Mouse (Mus musculus) adrenal gland, postnatal 36 days (tissue): ENCODE measurements around the gene Mthfs. TPM values are rescaled to one million over a fixed set of nuclear protein-coding genes. Genes with fewer than 3 reads are reported as not detected.
"Not testable (repeated sequence)": the region's sequence is repeated elsewhere in the genome, so short reads cannot be mapped to it uniquely, and the experiment has no call there.

Experiments used
- DNase-seq, 2 experiments: peaks; one replicate each; pipeline ENCODE4 v3.0.0; 2021; ENCODE audit warnings: mixed read lengths in 1 of 2
- total RNA-seq, 2 experiments: library from RNA; stranded (reverse); gene quantifications; 2 replicates each; pipeline ENCODE4 v1.2.3; 2021

The Mthfs gene
- total RNA-seq, 2 experiments from 2014 or later = 27.0 to 43.7 TPM

GRCm38 (mm10) chr9:89240516-89241019 lies 30.1 kb downstream of the Mthfs start:
- not testable (repeated sequence) for DNase-seq

DNA sequence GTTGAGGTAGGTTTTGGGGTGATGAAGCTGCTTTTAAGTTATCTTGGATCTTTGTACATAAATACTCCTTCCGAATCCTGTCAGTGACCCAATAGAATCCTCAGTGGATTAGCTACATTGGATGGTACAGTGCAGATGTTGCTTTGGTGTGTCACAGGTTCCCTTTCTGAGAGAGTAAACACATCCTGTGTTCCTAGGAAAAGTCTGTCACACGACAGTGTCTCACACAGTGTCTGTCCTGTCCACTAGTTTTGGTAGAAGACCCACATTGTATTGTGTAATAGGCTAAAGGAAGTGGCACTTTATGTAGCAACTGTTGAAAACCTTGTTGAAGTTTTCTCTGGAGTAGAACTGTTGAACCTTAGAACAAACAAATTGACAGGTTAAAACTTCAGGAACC lies 42.9 kb downstream of the Mthfs start:
- DNase-seq = no peak

DNA sequence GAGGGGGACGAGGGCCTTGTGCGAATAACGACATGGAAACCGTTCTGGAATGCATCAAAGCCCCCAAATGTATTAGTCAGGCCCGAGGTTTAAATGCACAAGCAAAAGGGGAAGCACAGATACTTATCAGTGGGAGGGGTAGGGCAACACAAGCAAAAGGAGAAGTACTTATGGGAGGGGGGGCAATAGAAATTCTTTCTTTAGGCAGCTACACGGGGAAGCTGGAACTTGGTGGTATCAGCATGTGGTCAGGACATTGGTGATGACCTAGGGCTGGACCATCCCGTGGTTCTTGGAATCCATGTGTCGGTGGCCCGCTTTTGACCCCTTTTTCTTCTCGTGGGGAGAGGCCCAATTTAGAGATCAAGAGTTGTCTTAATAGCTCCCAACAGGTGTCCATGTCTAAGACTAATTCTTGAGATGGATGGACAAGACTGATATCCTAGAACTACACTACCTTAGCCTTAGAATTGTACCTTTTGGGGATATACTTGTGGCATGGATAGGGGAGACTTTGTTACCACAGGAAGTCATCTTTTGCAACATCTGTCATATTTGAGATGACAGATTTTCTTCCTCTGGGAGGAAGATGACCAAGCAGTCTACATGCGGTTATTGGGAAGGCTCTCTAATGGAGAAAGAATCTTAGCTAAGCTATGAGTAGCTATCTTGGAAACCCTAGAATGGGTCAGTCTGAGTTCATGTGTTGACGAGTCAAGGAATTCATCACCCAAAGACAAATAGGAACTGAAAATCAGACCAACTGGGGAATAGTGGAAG lies 46.3 kb downstream of the Mthfs start:
- DNase-seq = no peak

DNA sequence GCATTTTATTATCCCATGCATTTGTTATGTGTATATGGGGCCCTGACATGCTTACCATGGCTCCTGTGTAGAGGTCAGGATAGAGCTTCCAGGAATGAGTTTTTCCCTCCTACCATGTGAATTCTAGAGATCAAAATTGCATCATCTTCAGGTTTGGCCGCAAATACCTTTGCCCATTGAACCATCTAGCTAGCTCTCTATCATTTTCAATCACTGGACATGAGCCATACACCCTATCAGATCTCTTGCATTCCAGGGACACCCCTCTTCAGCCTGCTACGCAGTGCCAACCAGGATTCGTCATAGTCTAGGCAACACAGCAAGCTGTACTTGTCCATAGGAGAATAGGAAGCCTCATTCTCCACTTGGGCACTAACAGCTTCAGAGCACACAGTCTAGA lies 53.5 kb downstream of the Mthfs start:
- DNase-seq = no peak

GRCm38 (mm10) chr9:89264571-89264970 lies 54.1 kb downstream of the Mthfs start:
- DNase-seq = no peak

GRCm38 (mm10) chr9:89267093-89267492 lies 56.6 kb downstream of the Mthfs start:
- DNase-seq = peak in 1 of 2 experiments; percentile 2

- DNase-seq = no peak
Observed at GRCm38 (mm10) chr9:89267572-89267971, 57.1 kb downstream of the Mthfs start.

DNA sequence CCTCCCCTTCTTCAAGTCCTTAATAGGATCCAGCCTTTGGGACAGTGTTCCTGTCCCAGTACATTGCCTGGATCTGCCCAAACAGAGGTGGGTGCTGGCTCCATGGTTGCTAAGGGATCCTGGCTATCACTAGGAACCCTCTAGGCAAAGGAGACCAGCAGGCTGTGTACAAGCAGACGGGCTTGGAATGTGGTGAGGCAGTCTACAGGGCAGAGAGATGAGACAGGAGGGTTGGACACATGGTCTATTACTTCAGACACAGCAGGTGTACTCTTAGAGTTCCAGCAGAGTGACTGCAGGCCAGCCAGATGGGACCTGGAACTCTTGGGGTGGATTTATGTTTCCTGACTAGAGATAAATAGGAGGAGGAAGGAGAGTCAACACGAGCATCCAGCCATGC lies 59.9 kb downstream of the Mthfs start:
- DNase-seq = no peak

GRCm38 (mm10) chr9:89273766-89274165 lies 63.3 kb downstream of the Mthfs start:
- DNase-seq = no peak

DNA sequence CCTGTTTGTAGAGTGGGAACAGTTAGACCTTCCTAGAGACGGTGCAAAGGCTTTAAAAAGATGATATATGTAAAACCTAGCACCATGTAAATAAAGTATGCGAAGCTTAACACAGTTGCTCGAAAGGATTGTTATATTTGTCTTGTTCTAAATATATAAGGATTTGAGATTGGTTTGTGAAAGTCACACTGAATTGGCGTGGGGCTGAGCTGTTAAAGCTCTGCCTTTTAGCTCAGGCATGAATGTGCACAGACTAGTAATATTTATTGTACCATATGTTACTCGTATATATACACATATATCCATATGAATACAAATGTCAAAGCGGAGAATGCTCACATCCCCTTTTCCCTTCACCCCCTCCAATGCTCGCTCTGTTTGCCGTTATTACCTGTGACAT lies 67.7 kb downstream of the Mthfs start:
- no peak for DNase-seq

GRCm38 (mm10) chr9:89282374-89283068 lies 72.0 kb downstream of the Mthfs start:
- DNase-seq = no peak

DNA sequence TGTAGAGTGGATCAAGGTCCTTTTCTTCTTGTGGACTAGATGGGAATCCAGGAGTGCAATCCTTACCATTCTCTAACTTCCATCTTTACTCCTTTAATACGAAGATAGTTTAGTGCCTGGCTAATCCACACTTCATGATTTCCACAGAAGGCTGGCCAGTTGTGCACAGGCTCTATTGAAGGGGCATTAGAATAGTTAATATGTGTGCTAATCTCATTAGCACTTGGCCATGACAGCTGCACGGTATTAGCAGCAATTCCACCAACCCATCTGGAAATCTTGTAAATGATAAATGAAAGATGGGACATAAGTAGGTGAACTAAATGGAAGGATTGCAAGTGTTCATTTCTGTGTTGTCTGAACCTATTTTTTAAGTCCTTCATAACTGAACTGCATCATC lies 77.6 kb downstream of the Mthfs start:
- DNase-seq = no peak

GRCm38 (mm10) chr9:89293364-89293763 lies 82.9 kb downstream of the Mthfs start:
- DNase-seq = no peak

GRCm38 (mm10) chr9:89294121-89294520 lies 83.6 kb downstream of the Mthfs start:
- DNase-seq = no peak

- DNase-seq = no peak
Observed at GRCm38 (mm10) chr9:89305637-89306036, 95.2 kb downstream of the Mthfs start.

DNA sequence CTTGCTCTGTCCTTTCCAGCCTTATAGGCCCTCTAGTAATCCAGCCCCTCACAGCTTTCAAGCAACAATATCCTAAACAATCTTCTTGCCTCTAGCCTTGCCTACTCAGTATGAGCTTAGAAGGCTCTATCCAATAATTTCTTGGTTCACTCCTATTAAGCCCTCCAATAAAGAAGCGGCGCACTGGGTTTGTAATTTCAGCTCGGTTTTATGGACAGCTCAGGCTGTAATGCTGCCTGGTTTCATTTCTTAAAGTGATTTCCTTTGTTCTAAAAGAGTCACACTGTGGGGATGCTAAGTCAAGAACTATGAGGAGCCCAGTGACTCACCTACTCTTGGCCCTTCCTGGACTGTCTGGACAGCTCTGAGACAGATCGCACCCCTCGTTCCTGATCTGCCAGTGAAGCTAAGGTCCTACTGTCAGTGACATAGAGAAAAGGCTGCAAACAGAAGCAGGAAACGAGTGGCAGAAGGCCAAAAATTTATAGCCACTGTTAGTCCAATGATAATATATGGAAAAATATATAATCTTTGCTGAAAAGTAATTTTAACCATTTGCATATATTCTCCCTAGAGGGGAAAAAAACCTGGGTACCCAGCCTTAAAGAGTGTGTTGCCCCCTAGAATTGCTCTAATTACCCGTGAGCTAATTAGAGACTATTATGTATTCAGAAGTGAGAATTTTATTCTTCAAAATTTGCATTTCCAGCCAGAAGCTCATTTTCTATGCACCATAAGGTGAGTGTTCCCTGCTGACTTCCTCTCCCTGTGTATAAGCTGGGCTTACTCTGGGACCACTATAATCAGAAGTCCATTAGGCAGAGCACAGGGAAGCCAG lies 98.1 kb downstream of the Mthfs start:
- no peak for DNase-seq

DNA sequence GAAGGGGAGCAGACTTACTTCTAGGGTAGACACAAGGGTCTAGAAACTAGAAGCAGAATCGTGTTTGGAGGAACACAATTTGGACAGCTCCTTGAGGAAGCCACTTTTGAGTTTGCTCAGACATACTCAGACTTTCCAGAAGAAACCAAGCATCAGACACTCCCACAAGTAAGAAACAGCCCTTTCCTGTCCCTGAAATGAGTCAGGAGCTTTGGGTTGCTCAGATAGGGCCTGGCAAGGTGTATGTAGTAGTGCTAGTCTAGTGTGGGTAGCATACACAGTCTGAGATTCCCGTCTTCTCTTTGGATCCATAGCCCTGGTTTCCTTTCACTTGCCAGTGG lies 98.7 kb downstream of the Mthfs start:
- DNase-seq = no peak

DNA sequence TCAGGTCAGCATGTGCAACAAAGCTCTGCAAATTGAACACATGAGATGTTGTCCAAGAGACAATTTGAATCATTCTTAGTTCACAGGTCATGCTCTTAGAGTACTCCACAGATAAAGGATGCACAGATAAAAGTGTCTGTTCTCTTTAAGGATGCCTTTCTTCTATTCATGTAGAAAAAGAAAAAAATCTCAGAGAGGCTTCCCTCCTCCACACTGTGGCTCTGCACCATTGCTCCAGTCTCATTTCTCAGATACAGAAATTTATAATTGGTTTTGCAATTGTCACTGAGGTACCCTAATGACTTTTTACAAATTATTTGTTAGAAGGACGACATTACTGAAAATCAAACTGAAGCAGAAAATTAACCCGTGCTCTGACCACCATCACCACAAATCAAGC lies 101.2 kb downstream of the Mthfs start:
- no peak for DNase-seq

GRCm38 (mm10) chr9:89373731-89374130 lies 163.3 kb downstream of the Mthfs start:
- no peak for DNase-seq

DNA sequence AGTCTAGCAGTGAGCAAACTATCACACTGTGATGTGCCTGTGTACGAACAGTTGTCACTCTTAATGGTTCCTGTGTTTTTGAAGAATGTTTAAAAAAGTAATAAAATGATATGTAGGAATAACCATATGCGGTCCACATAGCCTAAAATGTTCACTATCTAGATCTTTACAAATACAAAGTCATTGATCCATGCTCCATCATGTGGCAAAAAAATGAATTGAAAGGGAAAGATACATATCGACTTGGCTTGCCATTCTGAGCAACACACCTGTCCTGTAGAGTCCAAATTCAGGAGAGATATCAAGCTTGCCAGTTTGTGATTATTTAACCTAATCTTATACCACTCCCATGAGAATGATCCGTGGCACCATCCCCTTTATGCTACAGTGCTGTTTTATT lies 164.2 kb downstream of the Mthfs start:
- no peak for DNase-seq

GRCm38 (mm10) chr9:89403031-89403430 lies 192.6 kb downstream of the Mthfs start:
- peak; percentile 54 to 57 for DNase-seq
